Mouse (Mus musculus) NIH3T3 (cell line): ENCODE results near the gene Cstf2t.

Experiments used
- DNase-seq: peaks from one replicate; pipeline ENCODE4 v3.0.0-alpha.2; 2012; ENCODE audit warnings: low read depth

The Cstf2t gene

DNA sequence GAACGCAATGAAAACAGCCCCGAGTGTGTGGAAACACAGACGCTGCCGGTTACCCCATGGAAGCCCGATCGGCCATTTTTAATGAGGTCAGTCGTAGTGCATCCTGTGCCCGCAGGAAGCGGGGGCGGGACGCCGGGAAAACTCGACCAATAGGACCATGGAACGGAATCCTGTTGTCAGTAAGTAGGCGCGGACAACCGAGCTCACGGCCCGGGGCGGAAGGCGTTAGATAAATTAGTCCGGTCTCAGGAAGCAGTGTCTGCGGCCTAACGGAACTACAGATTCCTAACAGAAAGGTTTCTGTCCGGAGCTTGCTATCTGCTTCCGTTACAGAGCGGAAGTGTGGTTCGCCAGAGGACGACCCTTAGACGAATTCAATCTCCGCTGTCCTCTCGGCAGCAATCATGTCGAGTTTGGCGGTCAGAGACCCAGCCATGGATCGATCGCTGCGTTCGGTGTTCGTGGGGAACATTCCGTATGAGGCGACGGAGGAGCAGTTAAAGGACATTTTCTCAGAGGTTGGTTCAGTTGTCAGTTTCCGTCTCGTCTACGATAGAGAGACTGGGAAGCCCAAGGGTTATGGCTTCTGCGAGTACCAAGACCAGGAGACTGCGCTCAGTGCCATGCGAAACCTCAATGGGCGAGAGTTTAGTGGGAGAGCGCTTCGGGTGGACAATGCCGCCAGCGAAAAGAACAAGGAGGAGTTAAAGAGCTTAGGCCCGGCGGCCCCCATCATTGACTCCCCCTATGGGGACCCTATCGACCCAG is at the start of gene Cstf2t:
TSS of gene Cstf2t (plus strand) at position 176 of the 768 bp plus-strand sequence.
- peak; percentile 100 for DNase-seq

DNA sequence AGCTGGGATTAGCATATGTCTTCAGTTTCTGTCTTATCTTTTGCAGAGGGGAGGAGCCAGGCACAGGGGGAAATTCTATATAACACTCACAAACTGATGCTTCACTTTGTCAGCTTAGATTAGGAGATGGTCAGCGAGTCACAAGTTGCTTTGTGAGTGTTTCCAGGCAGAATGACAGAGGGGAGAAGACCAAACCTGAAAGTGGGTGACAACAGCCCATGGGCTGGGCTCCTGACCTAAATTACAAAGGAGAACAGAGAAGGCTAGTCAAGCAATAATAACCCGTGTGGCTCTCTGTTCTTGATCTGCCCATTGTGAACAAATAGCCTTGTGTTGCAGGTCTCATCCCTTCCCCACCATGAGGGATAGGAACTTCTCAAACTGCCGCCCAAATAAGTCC is 43.7 kb upstream of the Cstf2t start:
- no peak for DNase-seq

DNA sequence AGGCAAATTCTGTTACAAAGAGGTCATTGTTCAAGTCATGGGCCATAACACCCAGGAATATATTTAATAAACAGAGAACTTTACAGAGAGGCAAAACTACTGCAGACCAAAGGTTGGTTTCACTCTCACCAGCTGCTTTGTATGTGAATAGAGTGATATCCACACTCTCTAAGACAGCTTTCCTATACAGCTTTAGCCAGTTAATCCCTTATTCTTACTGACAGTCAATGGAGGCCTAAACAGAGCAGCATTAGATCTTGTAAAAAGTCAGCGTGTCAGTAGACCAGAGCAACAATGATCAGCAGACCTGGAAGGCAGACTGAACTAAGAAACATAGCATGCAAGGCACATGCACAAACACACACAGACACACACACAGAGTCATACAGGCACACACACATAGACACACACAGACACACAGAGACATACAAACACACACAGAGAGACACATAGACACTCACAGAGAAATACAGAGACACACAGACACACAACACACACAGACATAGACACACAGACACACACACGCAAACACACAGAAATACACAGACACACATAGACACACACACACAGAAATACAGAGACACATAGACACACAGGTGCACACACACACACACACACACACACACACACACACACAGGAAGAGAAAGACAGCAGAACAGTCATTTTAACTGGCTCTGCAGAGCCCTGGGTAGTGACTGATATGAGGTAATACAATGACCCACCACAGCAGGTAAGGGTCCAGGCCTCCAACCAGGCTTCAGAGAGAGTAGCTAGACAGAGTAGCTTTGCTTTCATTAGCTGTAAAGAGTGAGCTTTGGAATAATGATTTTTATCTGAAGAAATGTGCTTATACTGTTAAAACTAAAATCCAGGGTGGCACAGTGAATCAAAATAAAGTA is 41.4 kb upstream of the Cstf2t start:
- no peak for DNase-seq

DNA sequence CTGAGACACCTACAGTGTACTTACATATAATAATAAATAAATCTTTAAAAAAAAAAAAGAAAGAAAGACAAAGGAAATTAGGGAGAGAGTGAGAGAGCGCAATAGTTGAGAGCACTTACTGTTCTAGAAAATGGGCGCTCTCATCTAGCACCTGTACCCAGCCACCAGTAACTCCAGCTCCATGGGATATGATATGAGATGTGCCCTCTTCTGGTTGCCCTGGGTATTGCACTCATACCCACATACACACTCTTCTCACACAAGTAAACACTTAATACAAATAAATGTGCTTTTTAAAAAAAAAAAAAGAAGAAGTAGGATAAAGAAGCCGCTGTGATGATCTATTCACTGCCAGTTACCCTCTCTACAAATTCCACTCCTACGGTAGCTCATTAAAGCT is 36.0 kb upstream of the Cstf2t start:
- peak; percentile 9 for DNase-seq

- no peak for DNase-seq
These were observed 17.9 kb upstream of the Cstf2t start for GRCm38 (mm10) chr19:31064740-31065139.

GRCm38 (mm10) chr19:31065206-31065781 is 17.3 kb upstream of the Cstf2t start:
- DNase-seq, result peak; percentile 9

DNA sequence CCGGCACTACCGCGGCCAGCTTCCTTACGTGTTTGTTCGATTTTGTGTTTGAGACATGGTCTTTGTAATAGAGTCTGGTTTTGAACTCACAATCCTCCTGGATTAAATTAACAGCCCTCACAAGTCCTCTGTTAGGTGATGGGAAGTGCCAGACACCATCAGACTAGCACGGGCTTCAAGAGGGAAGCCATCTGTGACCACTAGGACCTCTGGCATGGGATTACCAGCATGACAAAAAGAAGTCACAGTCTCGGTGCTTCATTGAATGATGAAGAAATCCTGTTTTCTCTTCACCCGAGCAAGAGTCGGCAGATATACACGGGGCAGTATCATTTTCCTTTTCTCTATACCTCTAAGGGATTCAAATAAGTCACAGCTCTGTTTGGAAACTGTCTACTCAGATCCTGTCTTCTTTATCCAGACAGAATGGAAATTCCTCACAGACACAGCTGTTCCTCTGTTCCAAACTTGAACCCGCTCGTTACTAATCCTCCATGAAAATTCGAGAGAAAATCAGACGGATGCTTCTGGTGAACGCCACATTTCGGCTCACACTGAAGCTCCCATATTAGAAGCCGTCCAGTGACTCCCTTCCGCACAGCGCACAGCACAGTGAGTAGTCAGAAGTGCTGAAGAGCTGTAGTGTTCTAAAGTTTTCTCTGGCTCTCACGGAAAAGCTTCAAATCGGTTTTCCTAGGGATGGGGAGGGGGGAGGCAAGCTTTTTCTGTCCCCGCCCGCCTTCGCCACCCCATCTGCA is 8.5 kb upstream of the Cstf2t start:
- DNase-seq, result no peak

- DNase-seq, result no peak
These were observed 7.9 kb upstream of the Cstf2t start for GRCm38 (mm10) chr19:31074717-31075063.

DNA sequence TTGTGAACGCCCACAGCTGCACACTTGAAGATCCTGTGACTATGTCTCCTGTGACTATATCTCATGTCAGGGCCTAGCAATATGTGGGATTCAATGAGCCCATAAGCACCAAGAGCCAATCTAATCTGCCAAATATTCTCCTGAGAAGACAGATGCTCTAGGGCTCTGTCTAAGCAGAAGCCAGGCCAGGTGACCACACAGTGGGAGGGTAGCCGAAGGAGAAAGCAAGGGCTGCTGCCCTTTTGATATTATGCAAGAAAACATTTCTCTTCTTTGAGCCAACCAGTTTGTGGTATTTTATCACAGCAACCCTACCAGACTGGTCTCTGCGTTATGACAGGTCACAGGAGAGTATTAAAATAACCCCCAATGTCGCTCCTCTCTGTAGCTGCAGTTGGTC is 6.5 kb upstream of the Cstf2t start:
- DNase-seq, result no peak

DNA sequence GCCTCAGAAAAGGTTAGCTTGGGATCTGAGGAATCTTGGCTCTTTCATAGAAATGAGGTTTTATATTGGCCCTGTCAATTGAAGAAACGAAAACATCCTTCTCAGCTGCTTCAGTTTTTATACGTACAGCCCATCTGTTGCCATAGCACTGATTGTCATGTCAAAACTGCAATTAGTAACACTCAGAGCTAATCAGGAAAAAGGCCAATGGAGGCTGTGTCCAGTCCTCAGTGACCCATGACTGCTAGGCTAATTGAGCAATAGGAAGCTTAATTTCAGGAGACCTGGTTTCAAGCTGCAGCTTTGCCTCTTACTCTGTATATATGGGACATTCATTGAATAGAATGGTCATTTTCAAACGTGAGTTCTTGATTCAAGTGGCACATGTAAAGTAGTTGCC is 4.4 kb upstream of the Cstf2t start:
- no peak for DNase-seq

GRCm38 (mm10) chr19:31082226-31082625 is 411 bp upstream of the Cstf2t start:
- no peak for DNase-seq

DNA sequence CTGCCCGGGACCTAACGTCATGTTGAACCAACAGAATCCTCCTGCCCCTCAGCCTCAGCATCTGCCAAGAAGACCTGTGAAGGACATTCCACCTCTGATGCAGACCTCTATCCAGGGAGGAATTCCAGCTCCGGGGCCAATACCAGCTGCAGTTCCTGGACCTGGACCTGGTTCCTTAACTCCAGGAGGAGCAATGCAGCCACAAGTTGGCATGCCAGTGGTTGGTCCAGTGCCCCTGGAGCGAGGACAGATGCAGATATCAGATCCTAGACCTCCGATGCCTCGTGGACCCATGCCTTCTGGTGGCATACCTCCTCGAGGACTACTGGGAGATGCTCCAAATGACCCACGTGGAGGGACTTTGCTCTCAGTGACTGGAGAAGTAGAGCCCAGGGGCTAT is 1.1 kb downstream of the Cstf2t start:
- no peak for DNase-seq

GRCm38 (mm10) chr19:31097857-31098256 is 15.2 kb downstream of the Cstf2t start:
- no peak for DNase-seq

- DNase-seq, result no peak
These were observed 16.7 kb downstream of the Cstf2t start for GRCm38 (mm10) chr19:31099369-31099768.

DNA sequence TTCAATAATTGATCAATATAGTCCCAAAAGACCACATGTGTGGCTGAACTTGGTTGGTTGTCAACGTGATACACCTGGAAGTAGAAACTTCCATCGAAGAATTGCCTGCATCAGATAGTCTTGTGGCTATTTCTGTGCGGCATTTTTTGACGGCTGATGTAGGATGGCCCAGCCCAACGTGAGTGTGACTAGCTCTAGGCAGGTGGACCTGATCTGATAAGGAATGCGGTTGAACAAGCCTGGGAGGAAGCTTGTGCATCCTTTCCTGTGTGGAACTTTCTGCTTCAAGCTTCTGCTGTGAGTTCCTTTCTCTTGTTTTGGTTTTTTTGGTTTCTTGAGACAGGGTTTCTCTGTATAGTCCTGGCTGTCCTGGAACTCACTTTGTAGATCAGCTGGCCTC is 22.1 kb downstream of the Cstf2t start:
- no peak for DNase-seq

DNA sequence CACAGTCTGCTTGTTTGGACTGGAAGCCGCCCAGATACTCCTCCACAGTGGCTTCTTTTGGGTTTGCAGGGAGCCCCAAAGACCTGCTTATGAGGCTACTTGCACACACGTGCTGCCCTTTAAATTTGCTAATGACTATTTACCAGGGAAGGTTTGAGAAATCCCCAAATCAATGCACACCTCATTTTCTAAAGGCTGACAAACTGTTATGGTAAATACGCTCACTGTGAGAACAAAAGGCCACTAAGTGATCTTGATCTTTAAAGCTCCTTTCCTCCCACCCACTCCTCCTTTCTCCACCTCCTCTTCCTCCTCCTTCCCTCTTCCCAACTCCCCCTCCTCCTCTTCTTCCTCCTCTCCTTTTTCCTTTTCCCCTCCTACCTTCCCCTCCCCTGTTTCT is 23.4 kb downstream of the Cstf2t start:
- DNase-seq, result no peak

- DNase-seq, result no peak
These were observed 24.4 kb downstream of the Cstf2t start for GRCm38 (mm10) chr19:31106835-31107554.

- DNase-seq, result peak; percentile 51
These were observed 32.1 kb downstream of the Cstf2t start for GRCm38 (mm10) chr19:31114690-31115089.

- no peak for DNase-seq
These were observed 42.0 kb downstream of the Cstf2t start for GRCm38 (mm10) chr19:31124628-31125027.

GRCm38 (mm10) chr19:31132614-31133013 is 50.0 kb downstream of the Cstf2t start:
- no peak for DNase-seq

GRCm38 (mm10) chr19:31136316-31136715 is 53.7 kb downstream of the Cstf2t start:
- peak; percentile 57 for DNase-seq
